Mouse (Mus musculus): ENCODE measurements around the gene Rgs7bp. TPM values are rescaled to one million over a fixed set of nuclear protein-coding genes. Genes with fewer than 3 reads are reported as not detected.

Rgs7bp gene
- total and polyA plus RNA-seq, 3 experiments: not detected

GRCm38 (mm10) chr13:104930814-104931213 lies 123.9 kb downstream of the Rgs7bp start:
- no peak overlapping the region for H3K4me3 ChIP-seq (replicated peaks in 1 of 3; ENCODE audit: low read depth in 2 of 3, low read length in 2 of 3, poor library complexity in 1 of 3)
- TF ChIP-seq CHD2 (IDR thresholded peaks at IDR 0.05; ENCODE audit: low read length) (no peak), BHLHE40 (IDR thresholded peaks at IDR 0.05; ENCODE audit: low read depth, low read length) (no peak), SIN3A (IDR thresholded peaks at IDR 0.05; ENCODE audit: low read length) (no peak), EP300 (IDR thresholded peaks at IDR 0.05; ENCODE audit: low read length) (no peak), RAD21 (IDR thresholded peaks at IDR 0.05; ENCODE audit: low read depth, low read length) (no peak), PAX5 (IDR thresholded peaks at IDR 0.05; ENCODE audit: low read length) (no peak), NELFE (IDR thresholded peaks at IDR 0.05; ENCODE audit: low read depth, low read length) (no peak), TBP (conservative IDR thresholded peaks at IDR 0.05; ENCODE audit: low read depth, low read length) (no peak), SMC3 (IDR thresholded peaks at IDR 0.05; ENCODE audit: low read depth, low read length) (no peak), JUN (IDR thresholded peaks at IDR 0.05; ENCODE audit: insufficient read depth, low read depth, low read length) (no peak), MEF2A (IDR thresholded peaks at IDR 0.05; ENCODE audit: borderline replicate concordance, low read depth, low read length) (no peak), MAX (IDR thresholded peaks at IDR 0.05; ENCODE audit: low read length) (no peak), USF1 (IDR thresholded peaks at IDR 0.05; ENCODE audit: low read depth, low read length) (no peak), CTCF (conservative IDR thresholded peaks at IDR 0.05 in 1 of 2, IDR thresholded peaks at IDR 0.05 in 1 of 2; ENCODE audit: low read depth in 2 of 2, low read length in 2 of 2) (no peak), MAZ (IDR thresholded peaks at IDR 0.05; ENCODE audit: low read depth, low read length) (no peak), CHD1 (IDR thresholded peaks at IDR 0.05; ENCODE audit: low read depth, low read length) (no peak), ELF1 (IDR thresholded peaks at IDR 0.05; ENCODE audit: low read depth, low read length) (no peak), ZMIZ1 (IDR thresholded peaks at IDR 0.05; ENCODE audit: low read depth, low read length) (no peak), IRF4 (IDR thresholded peaks at IDR 0.05; ENCODE audit: low read depth, low read length) (no peak)
- H3K9ac ChIP-seq (ENCODE audit: insufficient read depth, low read depth): no peak overlapping the region
- H3K36me3 ChIP-seq (replicated peaks in 1 of 2; ENCODE audit: control insufficient read depth in 1 of 2, insufficient read depth in 1 of 2, low read length in 1 of 2): no peaks in the 10 kb centered on the region
- DNase-seq (ENCODE audit: extremely low read depth): no peak
- no peaks in the 10 kb centered on the region for H3K9me3 ChIP-seq (replicated peaks; ENCODE audit: low read length)
- H3K79me2 ChIP-seq (replicated peaks; ENCODE audit: control insufficient read depth, extremely low read depth, insufficient read depth, poor library complexity, severe bottlenecking): no peaks in the 10 kb centered on the region
- H3K4me2 ChIP-seq (ENCODE audit: insufficient read depth, low read depth, poor library complexity, severe bottlenecking): no peak overlapping the region
- H3K27me3 ChIP-seq (replicated peaks): no peaks in the 10 kb centered on the region
- dilution Hi-C loops (cut with MboI; ENCODE audit: extremely low pct_ligation_motif_present, extremely low pct_unique_long_range_greater_than_20kb, low sequenced_read_pairs): no loop called here
- peaks cover 2 to 7% of the 10 kb centered on the region in 2 experiments for H3K4me1 ChIP-seq (ENCODE audit: control insufficient read depth in 1 of 2, insufficient read depth in 2 of 2)
- in situ Hi-C loops (cut with MboI; ENCODE audit: low pct_ligation_motif_present, low pct_unique_long_range_greater_than_20kb, low sequenced_read_pairs): loop anchor here (25.0 kb wide), 2 partner anchors 319 to 669 kb away; no protein-coding TSS in a partner anchor
- no peak overlapping the region for H3K27ac ChIP-seq (ENCODE audit: insufficient read depth, low read depth)

GRCm38 (mm10) chr13:104918663-104919062 lies 136.1 kb downstream of the Rgs7bp start:
- Histone ChIP-seq H3K36me3 (replicated peaks in 1 of 2; ENCODE audit: control insufficient read depth in 1 of 2, insufficient read depth in 1 of 2, low read length in 1 of 2) (no peaks in the 10 kb centered on the region), H3K27me3 (replicated peaks) (no peaks in the 10 kb centered on the region), H3K4me3 (replicated peaks in 1 of 3; ENCODE audit: low read depth in 2 of 3, low read length in 2 of 3, poor library complexity in 1 of 3) (no peak overlapping the region), H3K4me2 (ENCODE audit: insufficient read depth, low read depth, poor library complexity, severe bottlenecking) (no peak overlapping the region), H3K9me3 (replicated peaks; ENCODE audit: low read length) (peaks cover 2% of the 10 kb centered on the region), H3K9ac (ENCODE audit: insufficient read depth, low read depth) (no peak overlapping the region), H3K4me1 (ENCODE audit: control insufficient read depth in 1 of 2, insufficient read depth in 2 of 2) (peaks cover 0 to 6% of the 10 kb centered on the region in 2 experiments; a peak in 2 of 4 replicates), H3K79me2 (replicated peaks; ENCODE audit: control insufficient read depth, extremely low read depth, insufficient read depth, poor library complexity, severe bottlenecking) (no peaks in the 10 kb centered on the region), H3K27ac (ENCODE audit: insufficient read depth, low read depth) (no peak overlapping the region)
- no peak for TF ChIP-seq USF2 (conservative IDR thresholded peaks at IDR 0.05; ENCODE audit: low read depth, low read length)
- no peak for TF ChIP-seq MAFK (IDR thresholded peaks at IDR 0.05; ENCODE audit: insufficient replicate concordance, low read length)
- TF ChIP-seq MAX (IDR thresholded peaks at IDR 0.05; ENCODE audit: low read length): no peak
- peak; percentile 34 for TF ChIP-seq RAD21 (IDR thresholded peaks at IDR 0.05; ENCODE audit: low read depth, low read length)
- TF ChIP-seq MYC (IDR thresholded peaks at IDR 0.05; ENCODE audit: low read depth, low read length): no peak
- no peak for TF ChIP-seq POLR2A (IDR thresholded peaks at IDR 0.05; ENCODE audit: low read depth, low read length)
- TF ChIP-seq ETS1 (conservative IDR thresholded peaks at IDR 0.05; ENCODE audit: low read depth, low read length): no peak
- no peak for TF ChIP-seq MAZ (IDR thresholded peaks at IDR 0.05; ENCODE audit: low read depth, low read length)
- no peak for TF ChIP-seq MXI1 (IDR thresholded peaks at IDR 0.05; ENCODE audit: low read depth, low read length)
- peak; percentile 53 for TF ChIP-seq SMC3 (IDR thresholded peaks at IDR 0.05; ENCODE audit: low read depth, low read length)
- TF ChIP-seq GABPA (IDR thresholded peaks at IDR 0.05; ENCODE audit: insufficient replicate concordance, low read depth, low read length): no peak
- TF ChIP-seq ZNF384 (IDR thresholded peaks at IDR 0.05; ENCODE audit: low read depth, low read length): 0 out of 2 replicates have a peak, but pooled peaks have one; percentile 6
- TF ChIP-seq CHD1 (IDR thresholded peaks at IDR 0.05; ENCODE audit: low read depth, low read length): no peak
- TF ChIP-seq JUND (conservative IDR thresholded peaks at IDR 0.05; ENCODE audit: low read depth, low read length): no peak
- peak; percentile 52 to 60 for TF ChIP-seq CTCF (conservative IDR thresholded peaks at IDR 0.05 in 1 of 2, IDR thresholded peaks at IDR 0.05 in 1 of 2; ENCODE audit: low read depth in 2 of 2, low read length in 2 of 2)
- dilution Hi-C loops (cut with MboI; ENCODE audit: extremely low pct_ligation_motif_present, extremely low pct_unique_long_range_greater_than_20kb, low sequenced_read_pairs): no loop called here
- in situ Hi-C loops (cut with MboI; ENCODE audit: low pct_ligation_motif_present, low pct_unique_long_range_greater_than_20kb, low sequenced_read_pairs): loop anchor here (10.0 kb wide), 1 partner anchor 54 kb away; the partner anchor contains the start of gene Shisal2b
- DNase-seq (ENCODE audit: extremely low read depth): peak; percentile 39

Measured in CH12.LX (cell line).